Mouse (Mus musculus): ENCODE results near the gene Cacnb1. TPM values are rescaled to one million over a fixed set of nuclear protein-coding genes. Genes with fewer than 3 reads are reported as not detected.

Cacnb1 gene
- polyA plus RNA-seq, 1 experiment from 2014 or later, result 5.8 TPM

DNA sequence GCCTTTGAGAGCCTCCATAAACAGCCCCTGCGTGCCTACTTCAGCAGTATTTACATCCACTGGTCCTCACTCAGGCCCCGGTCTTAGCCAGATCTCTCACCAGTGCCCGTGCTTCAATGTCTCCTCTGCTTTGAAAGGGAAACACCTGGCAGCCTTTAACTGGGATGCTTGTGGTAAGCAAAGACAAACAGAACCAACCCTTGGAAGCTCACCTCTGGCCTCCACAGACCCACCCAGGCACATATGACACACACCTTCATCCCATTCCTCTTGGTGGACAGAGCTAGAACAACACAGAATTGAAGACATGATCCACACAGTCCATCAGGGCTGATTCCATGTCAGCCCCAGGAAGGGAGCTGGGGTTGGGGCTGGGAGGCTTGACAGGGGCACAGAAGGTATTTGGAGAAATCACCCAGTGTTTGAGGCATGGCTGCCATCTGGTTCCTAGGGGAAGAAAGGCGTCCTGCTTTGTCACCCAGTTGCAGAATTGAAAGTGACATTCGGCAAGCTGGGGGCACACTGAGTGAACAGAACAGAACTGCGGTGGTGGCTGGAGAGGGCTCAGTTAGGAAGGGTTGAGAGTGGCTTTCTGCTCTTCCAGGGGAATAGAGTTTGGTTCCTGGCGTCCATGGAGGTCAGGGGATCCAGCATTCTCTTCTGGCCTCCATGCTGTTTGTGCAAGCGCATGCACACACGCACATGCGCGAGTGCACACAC lies 24.6 kb downstream of the Cacnb1 start:
- Histone ChIP-seq H3K4me3 (no peak overlapping the region), H3K4me1 (replicated peaks) (peaks cover 31% of the 10 kb centered on the region), H3K9me3 (replicated peaks) (no peaks in the 10 kb centered on the region), H3K4me2 (no peak overlapping the region), H3K27ac (no peak overlapping the region), H3K27me3 (peaks cover 44% of the 10 kb centered on the region), H3K9ac (no peak overlapping the region), H3K36me3 (no peaks in the 10 kb centered on the region)
- WGBS, result 76% methylated on average over 11 of the region's 11 CpGs
- no peak for ATAC-seq (replicated peaks; ENCODE audit: insufficient number of reproducible peaks, insufficient read depth, low FRiP score, low read depth)

DNA sequence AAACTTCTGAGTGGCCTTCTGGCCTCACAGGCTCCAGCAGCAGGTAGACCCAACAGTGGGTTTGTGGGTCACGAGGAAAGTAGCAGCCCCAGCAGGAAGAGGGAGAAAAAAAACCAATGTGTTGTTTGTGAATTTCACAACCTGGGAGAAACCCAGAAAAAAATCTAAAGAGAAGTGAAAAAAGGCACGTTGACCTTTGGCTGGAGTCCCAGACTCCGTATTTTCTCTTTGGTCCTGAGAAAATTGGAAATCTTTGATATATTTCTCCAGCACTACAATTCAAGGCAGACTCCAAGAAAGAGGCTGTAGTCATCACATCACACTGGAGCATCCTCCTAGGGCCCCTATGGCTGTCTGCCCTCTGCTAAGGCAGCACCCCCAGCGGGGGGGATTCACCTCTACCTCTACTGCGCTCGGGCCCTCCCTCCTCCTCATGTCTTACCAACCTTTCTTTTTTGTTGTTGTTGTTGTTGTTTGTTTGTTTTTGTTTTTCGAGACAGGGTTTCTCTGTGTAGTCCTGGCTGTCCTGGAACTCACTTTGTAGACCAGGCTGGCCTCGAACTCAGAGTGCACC lies 25.4 kb downstream of the Cacnb1 start:
- Histone ChIP-seq H3K4me3 (no peak overlapping the region), H3K9ac (no peak overlapping the region), H3K27me3 (peaks cover 43% of the 10 kb centered on the region), H3K4me2 (no peak overlapping the region), H3K4me1 (replicated peaks) (peaks cover 25% of the 10 kb centered on the region), H3K36me3 (no peaks in the 10 kb centered on the region), H3K9me3 (replicated peaks) (no peaks in the 10 kb centered on the region), H3K27ac (no peak overlapping the region)
- WGBS, result 69% methylated on average over 8 of the region's 8 CpGs
- ATAC-seq (replicated peaks; ENCODE audit: insufficient number of reproducible peaks, insufficient read depth, low FRiP score, low read depth), result no peak

DNA sequence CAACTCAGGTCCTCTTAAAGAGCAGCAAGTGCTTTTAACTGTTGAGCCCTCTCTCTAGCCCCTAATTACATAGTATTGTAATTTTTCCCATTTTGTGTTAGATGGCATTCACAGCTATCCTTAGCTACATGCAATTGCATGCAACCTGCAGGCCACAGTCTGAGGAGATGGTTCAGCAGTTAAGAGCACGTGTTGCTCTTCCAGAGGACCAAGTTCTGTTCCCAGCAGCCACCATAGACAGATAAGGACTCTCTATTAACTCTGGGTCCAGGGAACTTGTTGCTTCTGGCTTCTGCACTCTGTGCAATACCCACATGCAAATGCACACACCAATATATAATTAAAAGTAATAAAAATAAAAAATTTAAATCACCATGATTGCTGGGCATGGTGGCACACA lies 26.1 kb downstream of the Cacnb1 start:
- Histone ChIP-seq H3K27ac (no peak overlapping the region), H3K36me3 (no peaks in the 10 kb centered on the region), H3K4me1 (replicated peaks) (peaks cover 19% of the 10 kb centered on the region), H3K27me3 (peaks cover 40% of the 10 kb centered on the region), H3K4me2 (no peak overlapping the region), H3K9me3 (replicated peaks) (no peaks in the 10 kb centered on the region), H3K9ac (no peak overlapping the region), H3K4me3 (no peak overlapping the region)
- WGBS, result 61% methylated on average over 1 of the region's 1 CpGs
- ATAC-seq (replicated peaks; ENCODE audit: insufficient number of reproducible peaks, insufficient read depth, low FRiP score, low read depth), result no peak

- Histone ChIP-seq H3K4me2 (peak within 1 kb of the TSS; percentile 97), H3K27me3 (peaks cover 31% of the 10 kb centered on the region), H3K27ac (0 out of 2 replicates have a peak within 1 kb of the TSS, but pooled peaks have one; percentile 13), H3K36me3 (no peaks in the 10 kb centered on the region), H3K9ac (peak within 1 kb of the TSS; percentile 59), H3K9me3 (replicated peaks) (no peaks in the 10 kb centered on the region), H3K4me1 (replicated peaks) (peaks cover 19% of the 10 kb centered on the region), H3K4me3 (peak within 1 kb of the TSS; percentile 59)
- ATAC-seq (replicated peaks; ENCODE audit: insufficient number of reproducible peaks, insufficient read depth, low FRiP score, low read depth), result peak; percentile 32; the same call in 1 of the 2 replicates
- WGBS, result 1% methylated on average over 26 of the region's 26 CpGs
Measured at GRCm38 (mm10) chr11:97995564-97996288, 27.1 kb downstream of the Cacnb1 start, which contains the start of gene Arl5c. Gene Arl5c (minus strand): TSS chr11:97996181.

DNA sequence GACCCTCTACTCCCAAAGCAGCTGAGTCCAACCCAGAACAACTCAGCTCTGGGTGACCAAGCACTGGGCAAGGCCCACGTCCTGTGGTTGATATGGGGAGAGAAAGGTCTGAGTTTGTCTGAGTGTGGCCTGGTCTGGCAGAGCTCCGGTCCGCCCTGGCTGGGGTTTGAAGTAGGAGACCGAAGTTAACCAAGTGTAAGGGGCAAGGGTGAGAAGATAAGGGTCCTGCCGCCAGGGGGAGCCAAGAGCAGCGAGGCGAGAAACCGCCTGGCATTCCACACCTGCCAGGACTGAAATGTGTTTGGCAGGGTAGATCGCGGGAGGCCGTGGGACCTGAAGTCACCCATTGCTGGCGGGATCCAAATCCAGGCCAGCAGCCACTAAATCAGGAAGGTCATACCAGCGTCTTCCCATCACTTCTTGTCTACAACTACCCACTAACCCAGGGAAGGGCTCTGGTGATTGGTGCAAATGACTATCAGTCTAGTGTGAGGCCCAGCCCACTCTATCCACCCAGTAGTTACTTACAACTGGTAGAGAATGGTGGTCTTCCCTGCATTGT lies 28.2 kb downstream of the Cacnb1 start:
- H3K36me3 ChIP-seq, result no peaks in the 10 kb centered on the region
- no peak overlapping the region for H3K27ac ChIP-seq
- ATAC-seq (replicated peaks; ENCODE audit: insufficient number of reproducible peaks, insufficient read depth, low FRiP score, low read depth), result peak; percentile 19; the same call in 1 of the 2 replicates
- H3K4me3 ChIP-seq, result peak overlapping the region; percentile 59
- peak overlapping the region; percentile 59; the same call in 1 of the 2 replicates for H3K9ac ChIP-seq
- WGBS, result 5% methylated on average over 13 of the region's 13 CpGs
- no peaks in the 10 kb centered on the region for H3K9me3 ChIP-seq (replicated peaks)
- H3K27me3 ChIP-seq, result peaks cover 24% of the 10 kb centered on the region
- peak overlapping the region; percentile 97 for H3K4me2 ChIP-seq
- peaks cover 29% of the 10 kb centered on the region for H3K4me1 ChIP-seq (replicated peaks)

DNA sequence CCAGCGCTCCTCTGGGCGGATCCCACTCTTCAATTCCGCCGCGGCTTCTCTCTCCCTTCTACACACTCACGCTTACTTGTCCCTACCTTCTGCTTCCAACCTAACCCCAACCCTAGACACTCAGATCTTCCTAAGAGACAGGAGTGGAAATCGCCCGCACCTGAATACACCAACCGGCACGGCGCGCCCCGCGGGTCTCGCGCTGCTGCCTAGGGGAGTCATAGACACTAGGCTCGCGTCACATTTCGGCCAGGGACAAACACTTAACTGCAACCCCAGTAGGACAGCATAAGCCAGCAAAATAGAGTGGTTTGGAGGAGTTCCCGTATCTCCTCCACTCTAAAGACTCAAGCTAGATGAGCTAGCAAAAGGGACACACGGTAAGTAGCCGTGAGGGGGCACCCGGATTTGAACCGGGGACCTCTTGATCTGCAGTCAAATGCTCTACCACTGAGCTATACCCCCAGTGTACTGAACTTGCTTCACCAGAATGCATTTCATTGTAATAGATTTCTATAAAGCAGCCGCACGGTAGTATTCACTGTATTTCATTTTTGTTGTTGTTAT lies 34.2 kb downstream of the Cacnb1 start:
- Histone ChIP-seq H3K27me3 (peaks cover 39% of the 10 kb centered on the region), H3K27ac (peak overlapping the region; percentile 84), H3K4me2 (peak overlapping the region; percentile 96), H3K4me1 (replicated peaks) (peaks cover 36% of the 10 kb centered on the region), H3K9me3 (replicated peaks) (no peaks in the 10 kb centered on the region), H3K4me3 (peak overlapping the region; percentile 73), H3K9ac (peak overlapping the region; percentile 73), H3K36me3 (no peaks in the 10 kb centered on the region)
- under 1% methylated on average over 26 of the region's 26 CpGs for WGBS
- ATAC-seq (replicated peaks; ENCODE audit: insufficient number of reproducible peaks, insufficient read depth, low FRiP score, low read depth), result peak; percentile 83

- Histone ChIP-seq H3K4me3 (peak overlapping the region; percentile 73), H3K36me3 (no peaks in the 10 kb centered on the region), H3K9me3 (replicated peaks) (no peaks in the 10 kb centered on the region), H3K27me3 (peaks cover 43% of the 10 kb centered on the region), H3K4me2 (peak overlapping the region; percentile 96), H3K4me1 (replicated peaks) (peaks cover 36% of the 10 kb centered on the region), H3K27ac (peak overlapping the region; percentile 84), H3K9ac (peak overlapping the region; percentile 73)
- under 1% methylated on average over 42 of the region's 42 CpGs for whole genome bisulfite sequencing
- peak; percentile 78 for ATAC-seq (replicated peaks; ENCODE audit: insufficient number of reproducible peaks, insufficient read depth, low FRiP score, low read depth)
Measured at GRCm38 (mm10) chr11:97987551-97988526, 35.0 kb downstream of the Cacnb1 start.

- Histone ChIP-seq H3K9me3 (replicated peaks) (no peaks in the 10 kb centered on the region), H3K4me3 (peak overlapping the region; percentile 73), H3K4me1 (replicated peaks) (peaks cover 36% of the 10 kb centered on the region), H3K9ac (peak overlapping the region; percentile 51), H3K27ac (no peak overlapping the region), H3K36me3 (no peaks in the 10 kb centered on the region), H3K27me3 (peaks cover 38% of the 10 kb centered on the region), H3K4me2 (peak overlapping the region; percentile 96)
- ATAC-seq (replicated peaks; ENCODE audit: insufficient number of reproducible peaks, insufficient read depth, low FRiP score, low read depth), result no peak
- 25% methylated on average over 17 of the region's 17 CpGs for WGBS
Measured at GRCm38 (mm10) chr11:97986738-97987465, 35.9 kb downstream of the Cacnb1 start.

GRCm38 (mm10) chr11:97985727-97986677 lies 36.8 kb downstream of the Cacnb1 start, which contains the start of gene Plxdc1:
Gene Plxdc1 (minus strand): TSS chr11:97986444.
- no peak for ATAC-seq (replicated peaks; ENCODE audit: insufficient number of reproducible peaks, insufficient read depth, low FRiP score, low read depth)
- H3K4me1 ChIP-seq (replicated peaks), result peaks cover 36% of the 10 kb centered on the region
- 3% methylated on average over 61 of the region's 74 CpGs for WGBS

More at GRCm38 (mm10) chr11:97985727-97986677, 36.8 kb downstream of the Cacnb1 start, which contains the start of gene Plxdc1:
- Histone ChIP-seq H3K27me3 (peaks cover 38% of the 10 kb centered on the region), H3K36me3 (no peaks in the 10 kb centered on the region), H3K9ac (peak within 1 kb of the TSS; percentile 51), H3K4me3 (peak within 1 kb of the TSS; percentile 73), H3K9me3 (replicated peaks) (no peaks in the 10 kb centered on the region), H3K27ac (no peak within 1 kb of the TSS), H3K4me2 (peak within 1 kb of the TSS; percentile 96)
